Mouse (Mus musculus): ENCODE results near the gene Maats1. TPM values are rescaled to one million over a fixed set of nuclear protein-coding genes. Genes with fewer than 3 reads are reported as not detected.

The Maats1 gene
- polyA plus RNA-seq, 1 experiment: 0.86 TPM

DNA sequence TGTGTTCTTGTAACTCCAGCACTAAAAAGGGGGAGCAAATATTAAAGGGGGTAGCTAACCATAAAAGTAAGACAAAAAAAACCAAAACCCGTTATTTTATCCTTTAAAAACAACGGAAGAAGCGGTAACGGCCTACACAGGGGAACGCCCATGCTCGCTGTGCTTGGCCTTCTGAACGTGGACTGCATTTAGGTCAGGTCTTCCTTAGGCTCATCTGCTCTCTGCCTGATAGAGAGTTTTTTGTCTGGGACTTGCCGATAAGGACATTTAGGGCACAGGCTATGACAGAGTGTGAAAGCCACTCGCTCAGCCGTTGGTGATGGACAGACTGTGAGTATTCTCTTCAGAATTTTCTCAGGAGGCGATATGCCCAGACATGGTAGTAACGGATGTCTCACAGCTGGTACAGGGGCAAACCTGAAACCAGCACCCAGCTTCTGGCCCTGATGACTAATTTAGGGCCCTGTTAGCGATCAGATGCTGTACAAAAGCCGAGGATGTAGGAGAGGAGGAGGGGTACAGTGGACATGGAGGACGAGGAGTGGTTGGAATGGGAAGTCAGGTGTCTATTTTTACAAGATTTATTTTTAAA lies 29.9 kb upstream of the Maats1 start:
- no peak for DNase-seq (ENCODE audit: extremely low spot score in 1 of 2, low spot score in 1 of 2)

DNA sequence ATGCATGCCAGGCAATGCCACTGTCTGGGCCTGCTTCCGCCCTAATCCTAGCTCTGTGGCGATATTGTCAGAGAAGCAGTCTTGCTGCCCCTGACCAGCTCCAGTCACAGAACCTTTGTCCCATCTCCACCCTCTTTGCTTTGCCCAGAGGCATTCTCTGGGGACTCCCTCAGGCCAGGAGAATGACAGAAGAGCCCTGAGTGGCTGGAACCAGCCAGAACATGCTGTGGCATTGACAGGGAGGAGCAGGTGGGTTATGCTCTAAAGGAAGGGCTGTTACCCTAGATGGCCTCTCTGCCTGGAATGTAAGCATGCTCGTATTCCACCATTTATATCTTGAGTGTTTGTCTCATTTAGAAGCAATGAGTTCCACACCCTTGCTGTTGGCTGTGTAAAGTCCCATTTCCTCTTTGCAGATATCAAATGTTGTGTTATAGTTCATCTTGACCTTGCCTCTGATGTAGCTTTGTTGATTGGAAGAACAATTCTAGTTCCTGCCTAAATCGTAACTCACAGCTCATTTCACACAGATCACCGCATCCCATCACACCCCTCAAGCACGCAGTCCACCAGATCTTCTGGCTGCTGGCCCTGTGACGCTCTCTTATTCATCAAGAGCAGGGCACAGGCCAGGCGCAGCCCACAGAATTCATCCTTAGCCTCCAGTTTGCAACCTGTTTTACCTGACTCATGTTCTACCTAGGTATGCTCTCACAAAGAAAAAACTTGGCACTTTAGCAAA lies 28.9 kb upstream of the Maats1 start:
- DNase-seq (ENCODE audit: extremely low spot score in 1 of 2, low spot score in 1 of 2): no peak

DNA sequence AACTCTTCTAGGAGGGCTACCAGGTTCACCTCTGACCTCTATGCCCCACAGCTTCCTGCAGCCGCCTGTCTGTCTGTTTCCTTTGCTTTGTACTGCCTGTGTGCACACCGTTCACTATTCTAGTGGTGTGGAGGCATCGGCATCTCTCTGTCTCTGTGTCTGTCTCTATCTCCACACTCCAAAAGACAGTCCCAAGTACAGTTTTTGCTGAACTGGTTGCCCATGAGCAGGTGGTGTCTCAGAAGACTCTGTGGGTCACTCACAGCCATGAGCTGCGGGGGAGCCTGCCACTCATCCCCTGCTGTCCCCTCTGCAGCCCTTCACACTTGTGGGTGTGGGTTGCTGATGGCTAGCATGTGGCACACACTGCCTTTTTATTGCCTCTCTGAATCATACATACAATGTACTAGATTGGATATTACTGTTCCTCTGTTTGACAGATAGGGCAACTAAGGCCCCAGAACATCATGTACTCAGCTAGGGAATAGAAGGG lies 28.1 kb upstream of the Maats1 start:
- no peak for DNase-seq (ENCODE audit: extremely low spot score in 1 of 2, low spot score in 1 of 2)

DNA sequence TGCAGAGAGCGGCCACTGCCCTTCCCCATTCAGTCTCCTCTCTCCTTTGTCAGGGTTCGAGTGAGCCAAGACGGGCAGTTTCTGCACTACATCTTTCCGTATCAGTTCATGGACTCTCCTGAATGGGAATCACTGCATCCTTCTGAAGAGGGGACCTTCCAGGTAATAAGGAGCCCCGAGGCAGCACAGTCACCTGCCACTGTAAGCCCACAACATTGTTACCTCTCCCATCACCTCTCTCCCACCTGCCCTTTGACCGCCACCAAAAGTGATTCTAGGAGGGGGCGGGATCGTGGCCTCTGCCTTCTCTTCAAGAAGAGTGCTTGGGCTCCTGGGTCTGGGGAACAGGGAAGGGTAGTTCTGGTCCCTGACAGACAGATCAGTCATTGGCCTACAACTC lies 27.5 kb upstream of the Maats1 start:
- no peak for DNase-seq (ENCODE audit: extremely low spot score in 1 of 2, low spot score in 1 of 2)

DNA sequence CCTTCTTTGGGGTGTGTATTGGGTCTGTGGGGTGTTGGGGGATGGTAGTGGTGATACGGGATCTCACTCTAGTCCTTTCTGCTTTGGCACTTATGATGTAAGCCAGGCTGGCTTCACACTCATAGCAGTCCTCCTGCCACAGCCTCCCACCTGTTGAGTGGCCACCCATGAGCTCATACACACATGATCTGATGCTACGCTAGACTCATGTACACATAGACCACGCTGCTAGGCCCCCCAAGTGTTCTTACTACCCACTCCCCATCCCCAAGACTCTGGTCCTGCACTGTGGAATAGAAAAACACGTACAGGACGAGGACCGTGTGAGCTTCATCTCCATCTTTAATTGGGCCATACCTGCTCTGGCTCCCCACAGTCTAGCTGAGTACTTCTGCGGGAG lies 27.1 kb upstream of the Maats1 start:
- DNase-seq (ENCODE audit: extremely low spot score in 1 of 2, low spot score in 1 of 2): no peak

GRCm38 (mm10) chr16:38368336-38368735 lies 26.4 kb upstream of the Maats1 start:
- peak; percentile 86 to 93 for DNase-seq (ENCODE audit: extremely low spot score in 1 of 2, low spot score in 1 of 2)

- DNase-seq (ENCODE audit: extremely low spot score in 1 of 2, low spot score in 1 of 2): no peak
Observed at GRCm38 (mm10) chr16:38366231-38366630, 24.3 kb upstream of the Maats1 start.

DNA sequence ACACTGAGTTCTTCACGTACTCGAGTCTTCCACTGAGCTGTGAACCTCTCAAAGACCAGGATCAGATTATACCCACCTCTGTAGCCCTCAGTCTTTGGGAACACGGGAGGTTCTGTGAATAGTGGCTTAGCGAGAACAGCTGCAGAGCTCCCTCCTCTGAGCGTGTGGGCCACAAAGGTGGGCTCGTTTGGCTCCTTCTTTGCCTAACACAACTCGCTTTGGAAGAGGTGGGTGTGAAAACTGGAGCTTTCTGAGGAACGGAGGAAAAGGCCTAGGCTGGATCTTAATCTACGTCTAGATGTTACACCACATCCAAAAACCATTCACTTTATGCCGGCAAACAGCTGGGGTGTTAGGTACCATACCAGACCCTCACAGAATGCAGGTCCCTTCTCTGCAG lies 23.4 kb upstream of the Maats1 start:
- DNase-seq (ENCODE audit: extremely low spot score in 1 of 2, low spot score in 1 of 2): peak in 1 of 2 experiments; percentile 40

DNA sequence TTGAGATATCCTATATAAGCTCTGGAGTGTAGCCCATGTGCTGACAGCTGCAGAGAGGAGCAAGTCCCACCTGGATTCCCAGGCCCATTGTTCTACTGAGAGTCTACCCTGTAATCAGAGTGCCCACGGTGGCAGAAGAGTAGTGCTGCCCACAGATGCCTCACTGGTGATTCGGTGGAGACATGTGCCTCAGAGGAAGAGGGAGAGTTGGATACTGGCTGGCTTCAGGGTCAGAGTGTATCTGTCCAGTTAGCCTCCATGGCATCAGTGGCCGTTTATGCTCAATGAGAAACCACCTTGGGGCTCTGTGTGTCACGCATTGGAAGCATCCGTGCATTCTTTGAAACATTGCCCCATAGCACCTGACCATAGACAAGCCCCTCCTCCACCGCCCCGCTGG lies 21.7 kb upstream of the Maats1 start:
- DNase-seq (ENCODE audit: extremely low spot score in 1 of 2, low spot score in 1 of 2): no peak

GRCm38 (mm10) chr16:38363256-38363595 lies 21.3 kb upstream of the Maats1 start:
- no peak for DNase-seq (ENCODE audit: extremely low spot score in 1 of 2, low spot score in 1 of 2)

DNA sequence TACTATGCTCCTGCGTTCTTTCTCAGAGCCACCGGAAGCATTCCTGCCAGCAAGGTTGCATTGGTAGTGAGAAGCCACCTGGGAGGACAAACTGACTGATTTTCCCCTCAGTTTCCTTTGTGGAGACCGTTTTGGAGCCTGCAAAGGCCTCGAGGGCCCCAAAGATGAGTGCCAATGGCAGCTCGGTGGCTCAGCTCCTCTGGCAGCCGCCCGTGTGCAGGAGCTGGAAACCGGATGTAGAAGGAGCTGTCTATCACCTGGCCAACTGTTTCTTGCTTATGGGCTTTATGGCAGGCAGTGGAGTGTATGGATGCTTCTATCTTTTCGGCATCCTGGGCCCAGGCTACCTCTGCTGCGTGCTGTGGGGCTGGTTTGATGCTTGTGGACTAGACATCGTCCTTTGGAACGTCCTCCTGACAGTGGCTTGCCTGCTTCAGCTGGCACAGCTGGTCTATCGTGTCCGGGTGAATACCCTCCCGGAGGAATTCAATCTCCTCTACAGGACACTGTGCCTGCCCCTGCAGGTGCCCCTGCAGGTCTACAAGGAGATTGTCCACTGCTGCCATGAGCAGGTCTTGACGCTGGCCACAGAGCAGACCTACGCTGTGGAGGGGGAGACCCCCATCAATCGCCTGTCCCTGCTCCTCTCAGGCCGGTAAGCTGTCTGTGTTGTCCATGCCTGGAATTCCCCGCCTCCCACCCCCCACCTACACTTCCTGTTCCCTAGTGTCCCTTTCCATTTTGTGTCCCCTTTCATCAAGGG lies 20.7 kb upstream of the Maats1 start:
- no peak for DNase-seq (ENCODE audit: extremely low spot score in 1 of 2, low spot score in 1 of 2)

DNA sequence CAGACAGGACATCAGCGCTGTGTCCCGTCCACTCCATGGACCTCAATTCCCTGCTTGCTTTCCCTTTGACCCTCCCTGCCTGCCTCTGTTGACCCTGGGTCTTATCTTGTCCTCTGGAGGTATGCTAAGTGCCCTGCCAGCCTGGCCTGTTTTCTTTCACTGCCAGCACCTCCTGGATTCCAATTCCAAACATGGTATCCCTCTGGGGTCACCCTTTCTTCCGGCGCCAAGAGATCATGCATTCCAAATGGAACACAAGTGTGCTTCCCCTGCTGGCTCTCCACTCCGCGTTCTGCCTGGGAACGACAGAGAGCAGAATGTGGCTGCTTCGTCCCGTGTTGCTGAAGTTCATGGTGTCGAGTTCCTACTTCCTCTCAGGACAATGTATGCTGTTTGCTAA lies 20.0 kb upstream of the Maats1 start, which contains the start of gene Popdc2:
TSS of gene Popdc2 (plus strand) at position 277 of the 400 bp plus-strand sequence.
- no peak for DNase-seq (ENCODE audit: extremely low spot score in 1 of 2, low spot score in 1 of 2)

DNA sequence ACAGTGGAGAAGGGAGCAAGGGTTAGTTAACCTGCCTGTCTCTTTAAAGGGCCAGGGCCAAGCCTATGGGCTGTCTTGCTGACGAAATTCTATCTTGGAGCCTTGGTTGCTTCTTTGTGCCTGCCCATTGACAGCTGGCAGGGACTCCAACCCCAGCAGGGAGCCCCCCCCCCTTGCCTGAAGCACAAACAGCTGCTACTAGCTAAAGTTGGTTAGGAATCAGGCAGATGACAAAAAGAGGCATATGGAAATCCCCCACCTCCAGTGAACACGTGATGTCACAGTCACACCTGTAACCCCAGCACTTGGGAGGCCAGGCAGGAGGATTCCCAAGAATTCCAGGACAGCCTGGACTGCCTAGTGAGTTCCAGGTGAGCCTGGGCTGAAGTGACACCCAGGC lies 18.4 kb upstream of the Maats1 start:
- DNase-seq (ENCODE audit: extremely low spot score in 1 of 2, low spot score in 1 of 2): no peak

DNA sequence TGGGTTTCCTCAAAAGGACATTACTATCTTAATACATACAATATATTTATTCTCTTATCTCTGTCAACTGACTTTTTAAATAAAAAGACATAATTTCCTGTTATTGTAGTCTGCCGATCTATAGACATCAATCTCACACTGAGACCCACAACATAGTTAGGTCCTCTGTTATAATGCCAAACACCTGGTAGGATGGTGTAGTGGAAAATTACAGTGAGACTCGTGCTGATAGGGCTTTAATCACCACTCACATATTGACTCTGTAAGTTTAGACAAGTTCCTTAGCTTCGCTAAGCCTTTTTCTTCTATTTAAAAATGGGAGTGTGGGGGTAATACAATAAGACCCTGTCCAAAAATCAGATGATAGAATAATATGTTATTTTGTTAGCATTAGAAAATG lies 17.9 kb upstream of the Maats1 start:
- no peak for DNase-seq (ENCODE audit: extremely low spot score in 1 of 2, low spot score in 1 of 2)

DNA sequence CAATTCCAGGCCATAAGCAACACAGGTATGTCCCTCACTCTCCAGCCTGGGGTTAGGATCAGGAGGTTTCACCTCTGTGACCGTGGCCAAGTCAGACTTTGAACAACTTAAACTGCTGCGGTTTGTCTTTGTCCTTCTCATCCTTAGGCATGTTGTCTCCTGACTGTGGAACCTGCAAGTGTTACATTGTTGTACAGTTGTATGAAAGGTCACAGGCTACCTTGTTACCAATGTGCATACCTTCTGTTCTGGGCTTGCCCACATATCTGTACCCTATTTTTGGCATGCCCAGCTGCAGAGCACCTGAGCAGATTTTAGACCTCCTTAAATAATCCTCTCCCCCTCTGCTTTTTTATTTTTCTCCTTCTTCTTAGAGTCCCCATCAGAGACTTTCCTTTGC lies 17.3 kb upstream of the Maats1 start:
- no peak for DNase-seq (ENCODE audit: extremely low spot score in 1 of 2, low spot score in 1 of 2)

DNA sequence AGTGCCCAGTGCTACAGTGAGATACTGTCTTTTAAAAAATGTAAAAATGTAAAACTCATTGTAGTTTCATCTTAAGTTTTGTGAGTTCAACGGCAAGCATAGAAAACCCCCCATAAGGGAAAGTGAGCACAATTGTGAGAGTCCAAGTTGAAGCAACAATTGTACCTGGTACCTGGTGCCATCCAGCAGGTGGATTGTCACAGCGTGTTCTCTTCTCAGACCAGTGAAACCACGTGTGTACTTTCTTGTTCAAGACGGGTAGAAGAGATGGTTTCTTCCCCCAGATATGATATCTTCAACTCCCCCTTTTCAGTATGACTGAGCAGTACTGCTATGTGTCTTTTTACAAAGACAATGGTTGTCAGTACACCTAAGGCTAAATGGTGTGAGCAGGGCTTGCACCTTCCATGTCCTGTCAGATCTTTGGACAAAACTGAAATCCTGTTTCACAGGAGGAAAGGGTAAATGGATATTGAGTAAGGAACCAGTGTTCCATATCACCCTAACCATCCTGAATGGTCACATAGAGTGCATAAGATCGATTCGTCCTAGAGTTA lies 16.4 kb upstream of the Maats1 start:
- DNase-seq (ENCODE audit: extremely low spot score in 1 of 2, low spot score in 1 of 2): no peak

GRCm38 (mm10) chr16:38354185-38354913 lies 12.4 kb upstream of the Maats1 start:
- DNase-seq (ENCODE audit: extremely low spot score in 1 of 2, low spot score in 1 of 2): no peak

GRCm38 (mm10) chr16:38353642-38354041 lies 11.7 kb upstream of the Maats1 start:
- DNase-seq (ENCODE audit: extremely low spot score in 1 of 2, low spot score in 1 of 2): no peak

GRCm38 (mm10) chr16:38352851-38353250 lies 10.9 kb upstream of the Maats1 start:
- DNase-seq (ENCODE audit: extremely low spot score in 1 of 2, low spot score in 1 of 2): no peak

DNA sequence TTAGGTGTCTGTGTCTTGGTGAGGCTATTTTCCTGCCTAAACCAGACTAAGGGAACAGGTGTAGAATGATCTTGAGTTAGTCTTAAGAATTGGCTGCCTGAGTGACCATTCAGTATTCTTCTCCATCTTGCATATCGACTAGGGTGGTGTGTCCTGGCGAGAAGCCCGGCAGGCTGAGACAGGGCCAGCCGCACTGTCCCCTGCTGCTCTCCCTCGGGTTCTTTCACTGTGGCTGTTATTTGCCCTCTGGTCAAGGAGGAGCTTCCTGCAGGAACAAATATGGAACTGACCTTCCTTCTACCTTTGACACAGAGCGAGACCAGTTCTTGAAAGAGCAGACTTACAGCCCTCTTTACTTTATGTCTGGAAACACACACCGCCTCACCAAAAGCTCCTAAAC lies 10.1 kb upstream of the Maats1 start:
- DNase-seq (ENCODE audit: extremely low spot score in 1 of 2, low spot score in 1 of 2): no peak

- no peak for DNase-seq (ENCODE audit: extremely low spot score in 1 of 2, low spot score in 1 of 2)
Observed at GRCm38 (mm10) chr16:38350939-38351338, 9.0 kb upstream of the Maats1 start.

All from frontal cortex, adult 2 months (tissue).